Mouse (Mus musculus) urinary bladder, postnatal 10 days (tissue): Measurements from ENCODE around the gene Pitx3.
"Not testable (repeated sequence)": the region's sequence is repeated elsewhere in the genome, so short reads cannot be mapped to it uniquely, and the experiment has no call there.

Experiments used
- DNase-seq: peaks from one replicate; pipeline ENCODE4 v3.0.0; 2022; ENCODE audit warnings: low spot score

Gene Pitx3

DNA sequence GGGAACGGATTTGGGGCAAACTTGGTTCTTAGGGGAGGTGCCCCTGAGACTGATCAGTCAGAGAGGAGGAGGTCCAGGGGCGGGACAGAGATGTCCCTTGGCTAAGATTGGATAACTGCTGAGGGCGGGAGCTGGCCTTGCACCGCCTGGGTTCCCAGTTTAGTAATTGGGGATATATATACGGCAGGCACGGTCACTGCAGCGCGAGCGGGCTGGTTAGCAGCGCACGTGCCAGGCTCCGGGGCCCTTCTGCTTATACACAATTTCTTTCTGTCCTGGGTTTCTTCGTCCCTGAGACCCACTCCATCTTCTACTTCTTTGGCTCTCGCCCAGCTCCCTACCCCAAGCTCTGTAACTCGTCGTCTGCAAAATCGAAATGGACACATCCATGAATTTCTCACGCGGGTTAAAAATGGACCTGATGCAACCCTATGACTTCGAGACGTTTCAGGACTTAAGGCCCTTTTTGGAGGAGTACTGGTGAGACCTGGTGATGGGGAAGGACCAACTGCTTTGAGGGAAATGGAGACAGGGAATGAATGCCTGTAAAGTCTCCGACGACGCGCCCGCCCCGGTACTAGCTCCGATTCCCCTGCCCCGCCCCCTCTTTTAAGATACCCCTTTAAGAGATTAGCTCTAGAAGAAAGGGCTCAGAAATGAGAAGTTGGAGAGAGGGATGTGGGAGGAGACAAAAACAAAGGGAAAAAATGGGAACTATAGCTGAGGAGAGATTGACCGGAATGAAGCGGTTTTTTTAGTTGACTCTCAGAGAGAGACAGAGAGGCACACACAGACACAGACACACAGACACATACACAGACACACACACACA is 16.2 kb downstream of the Pitx3 start, which contains the start of gene Elovl3:
Gene Elovl3, plus strand, starts transcription at position 204 of the 832 bp plus-strand sequence.
- no peak for DNase-seq

DNA sequence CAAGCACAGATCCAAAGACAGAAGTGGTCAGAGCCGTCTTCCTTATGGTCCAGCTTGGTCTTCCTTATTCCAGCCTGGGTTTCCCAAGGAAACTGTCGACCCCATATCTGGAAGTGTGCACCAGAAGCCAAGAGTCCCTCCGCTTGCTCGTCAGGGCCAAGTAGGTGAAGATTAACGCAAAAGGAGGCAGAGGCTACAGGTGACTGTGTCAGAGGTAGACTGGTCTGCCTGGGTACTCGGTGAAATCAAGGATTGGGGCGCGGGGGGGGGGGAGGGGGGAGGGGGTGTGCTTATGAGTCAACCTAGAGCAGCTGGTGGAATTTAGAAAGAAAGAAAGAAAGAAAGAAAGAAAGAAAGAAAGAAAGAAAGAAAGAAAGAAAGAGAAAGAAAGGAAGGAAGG is 16.8 kb downstream of the Pitx3 start:
- no peak for DNase-seq

DNA sequence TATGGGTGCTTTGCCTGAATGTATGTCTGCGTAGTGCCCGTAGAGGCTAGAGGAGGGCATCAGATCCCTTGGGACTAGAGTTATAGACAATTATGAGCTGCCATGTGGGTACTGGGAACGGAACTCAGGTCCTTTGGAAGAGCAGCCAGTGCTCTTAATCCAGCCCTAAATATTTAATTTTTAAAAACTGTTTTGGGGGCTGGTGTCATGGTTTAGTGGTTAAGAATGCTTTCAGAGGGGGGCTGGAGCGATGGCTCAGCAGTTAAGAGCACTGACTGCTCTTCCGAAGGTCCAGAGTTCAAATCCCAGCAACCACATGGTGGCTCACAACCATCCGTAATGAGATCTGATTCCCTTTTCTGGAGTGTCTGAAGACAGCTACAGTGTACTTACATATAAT is 18.4 kb downstream of the Pitx3 start:
- not testable (repeated sequence) for DNase-seq

DNA sequence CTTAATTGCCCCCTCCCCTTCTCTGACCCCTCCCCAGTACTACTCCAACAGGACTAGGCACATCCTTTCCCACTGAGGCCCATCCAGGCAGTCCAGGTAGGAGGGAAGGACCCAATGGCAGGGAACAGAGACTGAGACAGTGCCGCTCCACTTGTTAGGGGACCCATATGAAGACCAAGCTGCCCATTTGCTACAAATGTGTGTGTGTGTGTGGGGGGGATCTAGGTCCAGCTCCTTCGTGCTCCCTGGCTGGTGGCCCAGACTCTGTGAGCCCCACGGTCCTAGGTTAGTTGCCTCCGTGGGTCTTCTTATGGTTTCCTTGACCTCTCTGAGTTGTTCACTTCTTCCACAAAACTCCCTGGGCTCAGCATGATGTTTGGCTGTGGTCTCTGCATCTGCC is 21.8 kb downstream of the Pitx3 start:
- no peak for DNase-seq

- DNase-seq: no peak
Measured at GRCm38 (mm10) chr19:46124651-46125050, 23.5 kb downstream of the Pitx3 start.

GRCm38 (mm10) chr19:46123876-46124275 is 24.2 kb downstream of the Pitx3 start:
- DNase-seq: no peak

GRCm38 (mm10) chr19:46120872-46121271 is 27.3 kb downstream of the Pitx3 start:
- no peak for DNase-seq

DNA sequence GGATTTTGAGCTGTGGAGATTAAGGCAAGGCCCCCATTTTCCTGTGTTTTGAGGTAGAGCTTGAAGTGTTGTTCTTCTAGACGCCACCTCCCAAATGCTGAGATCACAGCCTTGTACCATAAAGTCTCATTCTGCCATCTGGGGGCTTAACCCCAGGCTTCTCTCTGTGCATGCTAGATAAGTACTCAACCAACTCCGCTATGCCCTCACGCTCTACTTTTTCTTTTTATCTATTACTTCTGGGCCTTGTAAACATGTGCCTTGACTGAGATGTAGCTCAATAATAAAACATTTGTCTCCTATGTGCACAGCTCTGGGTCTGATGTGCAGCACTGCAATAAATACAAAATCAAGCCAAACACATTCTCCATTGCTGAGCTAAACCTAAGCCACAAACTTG is 28.7 kb downstream of the Pitx3 start:
- DNase-seq: no peak

DNA sequence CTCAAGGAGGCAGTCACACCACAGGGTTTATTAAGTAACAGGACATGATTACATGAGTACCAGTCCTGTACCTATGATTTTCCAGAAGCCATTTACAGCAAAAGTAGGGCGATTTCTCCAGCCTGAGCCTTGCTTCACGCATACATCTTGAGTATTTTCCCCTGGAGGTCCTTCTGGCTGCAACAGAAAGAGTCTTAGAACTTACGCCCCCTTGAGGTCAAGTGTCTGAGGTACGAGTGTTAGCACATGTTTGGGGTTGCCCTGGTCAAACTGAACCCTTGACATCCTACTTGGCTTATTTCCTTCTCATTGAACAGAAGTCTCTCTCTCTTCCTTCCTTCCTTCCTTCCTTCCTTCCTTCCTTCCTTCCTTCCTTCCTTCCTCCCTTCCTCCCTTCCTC is 33.5 kb downstream of the Pitx3 start:
- DNase-seq: no peak

GRCm38 (mm10) chr19:46110781-46111180 is 37.3 kb downstream of the Pitx3 start:
- no peak for DNase-seq

GRCm38 (mm10) chr19:46110214-46110613 is 37.9 kb downstream of the Pitx3 start:
- DNase-seq: no peak

DNA sequence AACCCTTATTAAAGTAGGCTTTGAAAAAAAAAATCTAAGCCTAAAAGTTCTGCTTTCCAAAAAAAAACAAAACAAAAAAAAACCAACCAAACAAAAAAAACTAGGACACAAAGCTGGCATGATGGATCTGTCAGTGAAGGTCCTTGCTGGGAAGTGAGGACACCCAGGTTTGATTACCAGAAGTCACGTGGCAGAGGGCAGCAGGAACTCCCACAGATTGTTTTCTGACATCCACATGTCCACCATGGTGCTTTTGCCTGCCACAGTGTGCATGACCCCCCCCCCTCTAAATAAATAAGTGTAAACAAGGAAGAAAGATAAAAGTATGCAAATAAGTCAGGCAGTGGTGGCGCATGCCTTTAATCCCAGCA is 44.0 kb downstream of the Pitx3 start:
- no peak for DNase-seq

DNA sequence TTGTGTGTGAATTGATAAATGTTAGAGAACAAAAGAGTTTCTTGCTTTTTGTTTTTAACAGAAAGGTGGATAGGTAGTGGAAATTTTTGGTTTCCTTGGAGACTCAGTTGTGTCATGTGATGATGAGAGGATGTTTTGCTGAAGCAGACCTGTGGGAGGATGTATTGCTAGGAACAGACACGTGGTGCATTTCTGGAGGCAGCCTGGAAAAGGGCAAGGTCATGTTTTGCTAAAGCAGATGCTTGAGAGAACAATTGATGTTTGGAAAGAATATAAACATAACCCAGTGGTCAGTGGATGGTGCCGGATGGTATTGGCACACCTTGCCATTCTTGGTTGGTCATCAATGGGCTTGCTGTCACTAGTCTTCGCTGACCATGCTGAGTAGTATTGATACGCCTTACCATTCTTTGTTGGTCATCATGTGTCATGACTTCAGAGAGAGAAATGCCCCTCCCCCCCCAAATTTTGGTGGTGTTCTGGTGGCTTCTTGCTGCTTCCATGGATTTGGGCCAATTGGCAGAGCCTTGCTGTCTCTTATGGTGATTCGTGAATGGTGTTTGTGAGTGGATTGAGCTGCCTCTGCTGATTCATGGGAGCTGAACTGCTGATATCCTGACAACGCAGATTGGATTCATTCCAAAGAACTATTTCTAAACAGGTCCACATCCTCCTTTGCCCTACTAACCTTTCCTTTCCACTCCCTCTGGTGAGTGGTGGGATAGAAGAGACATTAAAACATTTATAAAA is 44.5 kb downstream of the Pitx3 start:
- no peak for DNase-seq

DNA sequence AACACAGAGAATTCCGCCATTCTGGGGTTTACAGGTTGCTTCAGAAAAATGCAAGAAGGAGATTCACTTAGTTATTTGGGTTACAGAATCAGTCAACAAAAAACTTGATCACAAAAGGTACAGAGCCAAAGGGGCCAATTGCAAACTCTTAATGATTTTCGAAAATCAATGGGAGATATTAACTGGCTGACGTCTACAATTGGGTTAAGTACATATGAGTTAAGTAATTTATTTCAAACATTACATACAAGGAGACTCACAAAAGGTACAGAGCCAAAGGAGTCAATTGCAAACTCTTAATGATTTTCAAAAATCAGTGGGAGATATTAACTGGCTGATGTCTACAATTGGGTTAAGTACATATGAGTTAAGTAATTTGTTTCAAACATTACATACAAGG is 48.6 kb downstream of the Pitx3 start:
- DNase-seq: no peak

GRCm38 (mm10) chr19:46096396-46096795 is 51.7 kb downstream of the Pitx3 start:
- DNase-seq: no peak

- no peak for DNase-seq
Measured at GRCm38 (mm10) chr19:46095291-46095690, 52.8 kb downstream of the Pitx3 start.

- DNase-seq: no peak
Measured at GRCm38 (mm10) chr19:46094144-46094543, 54.0 kb downstream of the Pitx3 start.

GRCm38 (mm10) chr19:46091641-46092040 is 56.5 kb downstream of the Pitx3 start:
- DNase-seq: no peak

DNA sequence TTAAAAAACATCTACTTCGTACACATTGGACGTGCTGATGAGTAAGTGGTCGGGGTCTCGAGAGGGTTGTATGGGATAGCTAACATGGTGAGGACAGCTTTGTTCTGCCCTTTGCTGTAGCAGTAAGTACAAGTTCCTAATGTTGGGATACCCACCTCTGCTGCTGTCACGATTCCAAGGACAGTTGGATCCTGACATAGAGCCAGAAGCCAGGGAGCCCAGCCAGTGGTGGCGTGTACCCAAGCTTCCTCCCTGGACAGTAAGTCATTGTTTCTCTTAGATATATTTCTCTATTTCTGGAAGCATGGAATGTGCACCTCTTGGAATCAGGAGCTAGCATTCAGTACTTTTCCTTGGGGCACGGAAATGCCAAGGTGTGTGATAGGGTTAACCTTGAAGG is 60.3 kb downstream of the Pitx3 start:
- no peak for DNase-seq

GRCm38 (mm10) chr19:46086337-46086736 is 61.8 kb downstream of the Pitx3 start:
- DNase-seq: no peak
